Mouse (Mus musculus): ENCODE measurements around the gene Fau. TPM values are rescaled to one million over a fixed set of nuclear protein-coding genes. Genes with fewer than 3 reads are reported as not detected.
A peak's percentile ranks its signal among the peaks of the same experiment; 100 is the strongest.

Gene Fau
- polyA plus RNA-seq, 1 experiment from 2014 or later: 1,054 TPM

DNA sequence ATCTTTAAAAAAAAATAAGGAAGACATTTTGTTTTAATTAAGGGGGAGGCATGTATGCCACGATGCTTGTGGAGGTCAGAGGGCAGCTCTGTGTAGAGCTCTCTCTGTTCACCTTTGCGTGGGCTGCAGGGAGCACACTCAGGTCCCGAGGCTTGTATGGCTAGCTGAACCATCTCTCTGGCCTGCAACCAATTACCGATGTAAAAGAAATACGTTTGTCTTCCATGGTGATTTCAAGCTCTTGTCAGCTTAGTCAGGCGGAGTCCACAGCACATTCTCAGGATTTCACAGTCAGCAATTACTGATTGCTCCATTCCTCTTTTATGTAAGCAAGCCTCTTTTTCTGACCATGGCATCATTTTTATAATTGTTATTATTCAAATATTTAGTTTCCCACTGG lies 43.5 kb downstream of the Fau start:
- 53% methylated on average over 6 of the region's 6 CpGs for WGBS
- H3K36me3 ChIP-seq (ENCODE audit: control insufficient read depth, insufficient read depth, low read length): peaks cover 4% of the 10 kb centered on the region; the same call in 1 of the 2 replicates
- no peak overlapping the region for H3K9ac ChIP-seq (ENCODE audit: low read length)
- no peak overlapping the region for H3K27ac ChIP-seq (ENCODE audit: low read depth)
- H3K4me3 ChIP-seq (ENCODE audit: low read depth, low read length): no peak overlapping the region
- no peaks in the 10 kb centered on the region for H3K4me1 ChIP-seq (replicated peaks; ENCODE audit: control insufficient read depth, insufficient read depth, low read length)
- no peaks in the 10 kb centered on the region for H3K9me3 ChIP-seq (ENCODE audit: control insufficient read depth, low read length)
- no peak for DNase-seq (ENCODE audit: low spot score)
- no peak for ATAC-seq (replicated peaks; ENCODE audit: low FRiP score, low TSS enrichment, low read depth)
- no peak overlapping the region for H3K4me2 ChIP-seq (ENCODE audit: low read length)
- H3K27me3 ChIP-seq (replicated peaks; ENCODE audit: control insufficient read depth, insufficient read depth, low read length): no peaks in the 10 kb centered on the region

DNA sequence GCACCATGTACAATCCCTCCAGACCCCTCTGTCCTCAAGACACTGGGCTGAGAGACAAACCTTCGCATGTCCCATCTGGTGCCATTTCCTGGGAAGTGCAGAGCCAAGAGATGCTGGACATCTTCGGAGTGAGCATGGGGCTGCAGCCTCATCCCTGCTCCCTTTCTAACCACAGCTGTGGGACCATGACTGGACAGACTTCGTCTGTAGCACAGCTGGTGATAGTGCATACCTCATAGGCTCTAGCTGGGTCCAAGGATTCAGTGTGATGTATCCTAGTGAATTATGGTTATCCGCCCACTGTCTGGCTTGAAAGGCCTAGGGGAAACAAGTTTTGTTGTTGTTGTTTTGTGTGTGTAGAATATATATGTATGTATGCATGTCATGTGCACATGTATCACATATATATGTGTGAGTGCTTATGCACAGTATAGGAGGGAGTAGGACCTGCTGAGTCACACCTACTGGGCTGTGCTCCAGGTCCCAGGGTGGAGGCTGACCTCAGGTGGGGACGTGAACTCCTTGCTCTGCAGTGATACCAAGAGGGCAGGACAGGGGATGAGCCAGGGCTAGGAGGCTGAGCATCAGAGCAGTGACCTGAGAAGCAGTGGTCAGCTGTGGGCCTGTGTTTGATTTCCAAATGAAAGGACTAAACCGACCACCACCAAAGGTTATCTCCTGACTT lies 44.7 kb downstream of the Fau start:
- Histone ChIP-seq H3K36me3 (ENCODE audit: control insufficient read depth, insufficient read depth, low read length) (peaks cover 4% of the 10 kb centered on the region; the same call in 1 of the 2 replicates), H3K27me3 (replicated peaks; ENCODE audit: control insufficient read depth, insufficient read depth, low read length) (no peaks in the 10 kb centered on the region), H3K9me3 (ENCODE audit: control insufficient read depth, low read length) (no peaks in the 10 kb centered on the region), H3K9ac (ENCODE audit: low read length) (no peak overlapping the region), H3K4me2 (ENCODE audit: low read length) (no peak overlapping the region), H3K27ac (ENCODE audit: low read depth) (no peak overlapping the region), H3K4me1 (replicated peaks; ENCODE audit: control insufficient read depth, insufficient read depth, low read length) (no peaks in the 10 kb centered on the region), H3K4me3 (ENCODE audit: low read depth, low read length) (no peak overlapping the region)
- 73% methylated on average over 6 of the region's 6 CpGs for WGBS
- DNase-seq (ENCODE audit: low spot score) (no peak), ATAC-seq (replicated peaks; ENCODE audit: low FRiP score, low TSS enrichment, low read depth) (no peak)

DNA sequence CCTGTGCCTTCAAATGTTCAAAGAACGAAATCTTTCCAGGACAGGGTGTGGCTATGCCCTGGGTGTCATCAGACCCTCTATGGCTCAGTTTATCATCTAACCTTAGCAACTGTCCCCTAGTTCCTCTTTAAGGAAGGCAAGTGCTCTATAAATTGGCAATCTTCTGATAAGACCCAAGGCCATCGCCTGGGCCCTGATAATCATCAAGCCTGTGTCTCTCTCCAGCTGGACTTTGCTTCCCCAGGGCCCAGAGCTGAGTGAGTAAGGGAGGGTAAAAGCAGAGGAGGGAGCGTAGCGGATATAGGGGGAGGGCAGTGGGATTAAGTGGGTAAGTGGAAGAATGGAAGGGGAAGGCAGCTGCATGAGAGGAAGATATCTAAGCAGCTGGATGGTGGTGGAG lies 46.8 kb downstream of the Fau start:
- H3K27me3 ChIP-seq (replicated peaks; ENCODE audit: control insufficient read depth, insufficient read depth, low read length): no peaks in the 10 kb centered on the region
- H3K4me1 ChIP-seq (replicated peaks; ENCODE audit: control insufficient read depth, insufficient read depth, low read length): no peaks in the 10 kb centered on the region
- no peak overlapping the region for H3K4me3 ChIP-seq (ENCODE audit: low read depth, low read length)
- DNase-seq (ENCODE audit: low spot score) (no peak), ATAC-seq (replicated peaks; ENCODE audit: low FRiP score, low TSS enrichment, low read depth) (peak; percentile 48)
- H3K9me3 ChIP-seq (ENCODE audit: control insufficient read depth, low read length): no peaks in the 10 kb centered on the region
- no peak overlapping the region for H3K27ac ChIP-seq (ENCODE audit: low read depth)
- no peak overlapping the region for H3K4me2 ChIP-seq (ENCODE audit: low read length)
- 72% methylated on average over 4 of the region's 4 CpGs for WGBS
- H3K36me3 ChIP-seq (ENCODE audit: control insufficient read depth, insufficient read depth, low read length): no peaks in the 10 kb centered on the region
- no peak overlapping the region for H3K9ac ChIP-seq (ENCODE audit: low read length)

DNA sequence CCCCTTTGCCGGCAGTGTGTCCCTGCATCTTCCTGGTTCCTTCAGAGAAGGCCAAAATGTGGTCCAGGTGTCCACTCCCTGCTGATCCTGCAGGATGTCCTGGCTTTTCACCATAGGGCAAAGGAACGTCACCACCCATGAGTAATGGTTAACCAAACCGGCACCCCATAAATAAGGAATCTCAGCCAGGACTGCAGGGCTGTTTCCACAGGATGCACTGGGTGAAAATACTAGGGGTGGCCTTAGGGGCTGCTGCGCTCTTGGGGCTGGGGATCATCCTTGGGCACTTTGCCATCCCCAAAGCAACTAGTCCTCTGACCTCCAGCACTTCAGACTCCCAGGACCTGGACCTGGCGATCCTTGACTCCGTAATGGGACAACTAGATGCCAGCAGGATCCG lies 47.9 kb downstream of the Fau start, which contains the start of gene Naaladl1:
Naaladl1 (plus strand) TSS at position 197 of the 400 bp plus-strand sequence.
- Histone ChIP-seq H3K4me1 (replicated peaks; ENCODE audit: control insufficient read depth, insufficient read depth, low read length) (no peaks in the 10 kb centered on the region), H3K4me2 (ENCODE audit: low read length) (no peak within 1 kb of the TSS), H3K27ac (ENCODE audit: low read depth) (no peak within 1 kb of the TSS), H3K27me3 (replicated peaks; ENCODE audit: control insufficient read depth, insufficient read depth, low read length) (no peaks in the 10 kb centered on the region), H3K36me3 (ENCODE audit: control insufficient read depth, insufficient read depth, low read length) (no peaks in the 10 kb centered on the region), H3K9me3 (ENCODE audit: control insufficient read depth, low read length) (no peaks in the 10 kb centered on the region), H3K4me3 (ENCODE audit: low read depth, low read length) (no peak within 1 kb of the TSS), H3K9ac (ENCODE audit: low read length) (no peak within 1 kb of the TSS)
- 81% methylated on average over 7 of the region's 7 CpGs for WGBS
- DNase-seq (ENCODE audit: low spot score) (no peak), ATAC-seq (replicated peaks; ENCODE audit: low FRiP score, low TSS enrichment, low read depth) (no peak)

Small RNA genes lying within 50 kb of the gene (microRNA-seq; reads per million reads assigned to microRNA genes)
- 0.68 reads per million for gene Mir6988

Other genes with a start within 250 kb of the Fau start
- 18.2 and 18.9 TPM in 2 replicates for gene Frmd8, start 182.6 kb upstream of the Fau start, polyA plus RNA-seq (2014; fragmentation: Nextera tagmentation; extraction: Ambion mirVana)
- gene Slc25a45, start 180.0 kb upstream of the Fau start, polyA plus RNA-seq (2014; fragmentation: Nextera tagmentation; extraction: Ambion mirVana): 2.1 and 2.5 TPM in 2 replicates
- 2.0 and 2.1 TPM in 2 replicates for gene Tigd3, start 163.7 kb upstream of the Fau start, polyA plus RNA-seq (2014; fragmentation: Nextera tagmentation; extraction: Ambion mirVana)
- gene Dpf2, start 144.8 kb upstream of the Fau start, polyA plus RNA-seq (2014; fragmentation: Nextera tagmentation; extraction: Ambion mirVana): 131 and 145 TPM in 2 replicates
- 7.0 and 9.3 TPM in 2 replicates for gene Cdc42ep2, start 133.0 kb upstream of the Fau start, polyA plus RNA-seq (2014; fragmentation: Nextera tagmentation; extraction: Ambion mirVana)
- gene Pola2, start 93.6 kb upstream of the Fau start, polyA plus RNA-seq (2014; fragmentation: Nextera tagmentation; extraction: Ambion mirVana): 84.4 and 87.9 TPM in 2 replicates
- gene Slc22a20, start 71.7 kb upstream of the Fau start, polyA plus RNA-seq (2014; fragmentation: Nextera tagmentation; extraction: Ambion mirVana): not detected in 2 replicates
- gene Capn1, start 41.9 kb upstream of the Fau start, polyA plus RNA-seq (2014; fragmentation: Nextera tagmentation; extraction: Ambion mirVana): 9.4 and 10.1 TPM in 2 replicates
- 24.5 and 28.1 TPM in 2 replicates for gene Syvn1, start 11.3 kb upstream of the Fau start, polyA plus RNA-seq (2014; fragmentation: Nextera tagmentation; extraction: Ambion mirVana)
- gene Mrpl49, start 59 bp upstream of the Fau start, polyA plus RNA-seq (2014; fragmentation: Nextera tagmentation; extraction: Ambion mirVana): 82.1 and 82.5 TPM in 2 replicates
- gene Znhit2, start 3.3 kb downstream of the Fau start, polyA plus RNA-seq (2014; fragmentation: Nextera tagmentation; extraction: Ambion mirVana): 33.8 and 38.3 TPM in 2 replicates
- gene Tm7sf2, start 10.5 kb downstream of the Fau start, polyA plus RNA-seq (2014; fragmentation: Nextera tagmentation; extraction: Ambion mirVana): 30.6 and 31.4 TPM in 2 replicates
- 63.9 and 65.0 TPM in 2 replicates for gene Vps51, start 19.4 kb downstream of the Fau start, polyA plus RNA-seq (2014; fragmentation: Nextera tagmentation; extraction: Ambion mirVana)
- not detected in 2 replicates for gene Tmem262, start 22.2 kb downstream of the Fau start, polyA plus RNA-seq (2014; fragmentation: Nextera tagmentation; extraction: Ambion mirVana)
- 1.1 and 1.5 TPM in 2 replicates for gene Gm28374, start 24.4 kb downstream of the Fau start, polyA plus RNA-seq (2014; fragmentation: Nextera tagmentation; extraction: Ambion mirVana)
- 70.9 and 77.0 TPM in 2 replicates for gene Zfpl1, start 27.1 kb downstream of the Fau start, polyA plus RNA-seq (2014; fragmentation: Nextera tagmentation; extraction: Ambion mirVana)
- 43.3 and 44.1 TPM in 2 replicates for gene Cdca5, start 27.1 kb downstream of the Fau start, polyA plus RNA-seq (2014; fragmentation: Nextera tagmentation; extraction: Ambion mirVana)
- 0.22 and 0.59 TPM in 2 replicates for gene AC131692.1, start 36.6 kb downstream of the Fau start, polyA plus RNA-seq (2014; fragmentation: Nextera tagmentation; extraction: Ambion mirVana)
- gene Naaladl1, start 47.9 kb downstream of the Fau start, polyA plus RNA-seq (2014; fragmentation: Nextera tagmentation; extraction: Ambion mirVana): 4.1 and 4.4 TPM in 2 replicates
- gene Sac3d1, start 60.8 kb downstream of the Fau start, polyA plus RNA-seq (2014; fragmentation: Nextera tagmentation; extraction: Ambion mirVana): 53.9 and 59.9 TPM in 2 replicates
- 35.4 and 36.0 TPM in 2 replicates for gene Snx15, start 70.5 kb downstream of the Fau start, polyA plus RNA-seq (2014; fragmentation: Nextera tagmentation; extraction: Ambion mirVana)
- 0.30 and 1.1 TPM in 2 replicates for gene Batf2, start 83.1 kb downstream of the Fau start, polyA plus RNA-seq (2014; fragmentation: Nextera tagmentation; extraction: Ambion mirVana)
- gene Arl2, start 83.7 kb downstream of the Fau start, polyA plus RNA-seq (2014; fragmentation: Nextera tagmentation; extraction: Ambion mirVana): 101 and 110 TPM in 2 replicates
- gene Majin, start 126.5 kb downstream of the Fau start, polyA plus RNA-seq (2014; fragmentation: Nextera tagmentation; extraction: Ambion mirVana): not detected in 2 replicates
- 0.53 and 1.1 TPM in 2 replicates for gene Gpha2, start 168.5 kb downstream of the Fau start, polyA plus RNA-seq (2014; fragmentation: Nextera tagmentation; extraction: Ambion mirVana)
- 24.1 and 27.5 TPM in 2 replicates for gene Ppp2r5b, start 178.0 kb downstream of the Fau start, polyA plus RNA-seq (2014; fragmentation: Nextera tagmentation; extraction: Ambion mirVana)
- 11.6 and 12.9 TPM in 2 replicates for gene Atg2a, start 183.8 kb downstream of the Fau start, polyA plus RNA-seq (2014; fragmentation: Nextera tagmentation; extraction: Ambion mirVana)
- gene Ehd1, start 218.9 kb downstream of the Fau start, polyA plus RNA-seq (2014; fragmentation: Nextera tagmentation; extraction: Ambion mirVana): 46.9 and 47.7 TPM in 2 replicates
- gene Cdc42bpg, start 248.6 kb downstream of the Fau start, polyA plus RNA-seq (2014; fragmentation: Nextera tagmentation; extraction: Ambion mirVana): 1.5 and 1.8 TPM in 2 replicates

All from intestine, embryonic 14.5 days (tissue).